Mouse (Mus musculus) naive thymus-derived CD4-positive, alpha-beta T cell, adult 2 months (primary cell): ENCODE data around the gene Megf6.

ENCODE experiments used
- DNase-seq: peaks from one replicate; pipeline ENCODE4 v3.0.0-alpha.2; 2011; ENCODE audit warnings: low read depth

Megf6 gene

GRCm38 (mm10) chr4:154159961-154160537 lies 10.5 kb upstream of the Megf6 start:
- DNase-seq = peak; percentile 58

GRCm38 (mm10) chr4:154160538-154161390 lies 9.8 kb upstream of the Megf6 start, which contains the start of gene Tprgl:
TSS of gene Tprgl (minus strand) at chr4:154160666.
- DNase-seq = peak; percentile 98

GRCm38 (mm10) chr4:154163296-154163695 lies 7.2 kb upstream of the Megf6 start:
- DNase-seq = peak; percentile 85

- DNase-seq = peak; percentile 59
Measured at GRCm38 (mm10) chr4:154167053-154167452, 3.5 kb upstream of the Megf6 start.

GRCm38 (mm10) chr4:154170021-154170420 lies 509 bp upstream of the Megf6 start:
- DNase-seq = no peak

GRCm38 (mm10) chr4:154171151-154171930 lies 811 bp downstream of the Megf6 start:
- DNase-seq = no peak

- no peak for DNase-seq
Measured at GRCm38 (mm10) chr4:154171931-154172604, 1.5 kb downstream of the Megf6 start.

- no peak for DNase-seq
Measured at GRCm38 (mm10) chr4:154177257-154177656, 6.7 kb downstream of the Megf6 start.

GRCm38 (mm10) chr4:154181001-154181400 lies 10.5 kb downstream of the Megf6 start:
- no peak for DNase-seq

- DNase-seq = no peak
Measured at GRCm38 (mm10) chr4:154183566-154183965, 13.0 kb downstream of the Megf6 start.

GRCm38 (mm10) chr4:154185001-154185400 lies 14.5 kb downstream of the Megf6 start:
- DNase-seq = no peak

- no peak for DNase-seq
Measured at GRCm38 (mm10) chr4:154186002-154186537, 15.5 kb downstream of the Megf6 start.

GRCm38 (mm10) chr4:154188948-154189347 lies 18.4 kb downstream of the Megf6 start:
- DNase-seq = no peak

GRCm38 (mm10) chr4:154197961-154198360 lies 27.4 kb downstream of the Megf6 start:
- no peak for DNase-seq

- no peak for DNase-seq
Measured at GRCm38 (mm10) chr4:154198377-154198961, 27.9 kb downstream of the Megf6 start.

GRCm38 (mm10) chr4:154201511-154201910 lies 31.0 kb downstream of the Megf6 start:
- DNase-seq = no peak

GRCm38 (mm10) chr4:154204532-154204931 lies 34.0 kb downstream of the Megf6 start:
- no peak for DNase-seq

- no peak for DNase-seq
Measured at GRCm38 (mm10) chr4:154205392-154205791, 34.9 kb downstream of the Megf6 start.

- peak; percentile 60 for DNase-seq
Measured at GRCm38 (mm10) chr4:154207261-154207660, 36.7 kb downstream of the Megf6 start.

- no peak for DNase-seq
Measured at GRCm38 (mm10) chr4:154209054-154209453, 38.5 kb downstream of the Megf6 start.

- DNase-seq = no peak
Measured at GRCm38 (mm10) chr4:154209825-154210224, 39.3 kb downstream of the Megf6 start.
